Mouse (Mus musculus) naive thymus-derived CD4-positive, alpha-beta T cell, adult 2 months (primary cell): ENCODE results near the gene Dap.

ENCODE experiments used
- DNase-seq: peaks from one replicate; pipeline ENCODE4 v3.0.0-alpha.2; 2011; ENCODE audit warnings: low read depth

The Dap gene

DNA sequence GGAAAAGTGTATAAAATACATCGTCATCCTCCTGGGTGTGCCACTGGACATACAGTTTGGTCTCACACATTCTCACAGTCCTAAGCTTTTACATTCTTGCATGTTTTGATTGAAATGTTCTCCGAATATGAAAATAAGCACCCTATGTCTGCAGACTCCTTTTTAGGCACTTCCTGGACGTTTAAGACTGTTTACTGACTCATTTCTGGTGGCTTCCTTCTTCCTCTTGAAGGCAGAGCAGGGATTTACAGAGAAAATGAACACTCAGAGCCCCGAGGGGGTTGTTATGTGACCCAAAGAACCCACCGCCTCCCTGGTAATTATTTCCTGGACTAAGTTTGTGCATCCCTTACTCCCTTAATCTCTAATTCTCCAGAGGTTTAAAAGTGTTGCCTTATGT, 13.8 kb downstream of the Dap start:
- peak; percentile 22 for DNase-seq

GRCm38 (mm10) chr15:31238611-31239010, 14.5 kb downstream of the Dap start:
- DNase-seq: peak; percentile 26

GRCm38 (mm10) chr15:31239713-31240112, 15.6 kb downstream of the Dap start:
- DNase-seq: no peak

- DNase-seq: no peak
These were observed 16.1 kb downstream of the Dap start for GRCm38 (mm10) chr15:31240181-31240580.

- no peak for DNase-seq
These were observed 19.1 kb downstream of the Dap start for GRCm38 (mm10) chr15:31243260-31243659.

- DNase-seq: no peak
These were observed 20.8 kb downstream of the Dap start for GRCm38 (mm10) chr15:31244696-31245445.

GRCm38 (mm10) chr15:31245934-31246333, 21.8 kb downstream of the Dap start:
- DNase-seq: no peak

DNA sequence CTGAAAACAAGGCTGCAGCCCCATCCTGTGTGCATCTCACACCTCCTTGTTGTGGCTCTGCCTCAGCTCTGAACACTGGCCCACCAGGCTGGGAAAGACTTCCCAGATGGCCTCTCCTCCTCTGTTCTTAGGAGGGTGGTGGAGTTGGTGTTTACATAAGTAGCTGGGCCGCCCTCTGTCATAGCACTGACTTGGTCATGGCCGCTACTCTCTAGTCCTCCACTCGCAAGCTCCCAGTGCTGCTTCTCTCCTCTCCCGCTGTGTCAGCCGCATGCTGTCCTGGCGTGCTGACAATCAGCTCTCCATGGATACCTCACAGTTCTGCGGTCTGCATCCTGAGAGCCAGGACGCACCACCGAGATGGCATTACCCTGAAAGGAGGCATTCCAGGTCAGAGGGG, 22.9 kb downstream of the Dap start:
- no peak for DNase-seq

DNA sequence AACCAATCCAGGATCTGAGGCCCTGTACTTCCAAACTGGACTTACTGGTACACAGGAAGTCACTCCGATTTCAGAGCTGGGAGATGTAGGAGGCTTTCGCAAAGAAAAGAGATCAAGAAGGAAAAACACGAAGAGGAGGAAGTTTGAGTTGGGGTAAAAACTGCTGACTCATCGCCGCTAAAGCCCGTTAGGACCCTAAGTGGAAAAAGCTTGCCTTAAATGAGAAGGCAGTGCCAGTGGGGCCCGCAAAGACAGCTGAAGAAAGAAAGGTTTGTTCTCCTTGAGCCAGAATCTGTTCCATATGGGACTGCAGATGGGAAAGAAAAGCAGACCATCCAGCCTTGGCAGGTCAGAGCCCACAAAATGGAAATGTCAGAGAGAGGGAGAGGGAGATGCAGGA, 24.8 kb downstream of the Dap start:
- DNase-seq: no peak

DNA sequence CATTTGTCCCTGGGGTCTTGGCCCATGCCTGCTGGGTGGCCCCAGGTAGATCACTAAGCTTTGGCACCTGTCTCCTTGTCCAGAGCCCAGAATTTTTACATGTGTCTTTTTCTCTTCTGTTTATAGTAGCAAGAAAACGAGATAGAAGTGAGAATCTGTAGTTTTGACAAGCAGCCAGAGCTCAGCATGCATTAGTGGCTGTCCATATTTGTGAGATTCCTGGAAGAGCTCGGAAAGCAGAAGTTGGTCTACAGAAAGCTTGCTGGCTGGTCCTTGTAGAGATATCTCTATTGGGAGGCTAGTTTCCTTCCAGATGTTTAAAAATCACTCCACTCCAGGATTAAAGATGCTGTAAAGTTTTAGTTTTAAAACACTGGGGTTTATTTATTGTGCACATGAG, 25.9 kb downstream of the Dap start:
- no peak for DNase-seq

DNA sequence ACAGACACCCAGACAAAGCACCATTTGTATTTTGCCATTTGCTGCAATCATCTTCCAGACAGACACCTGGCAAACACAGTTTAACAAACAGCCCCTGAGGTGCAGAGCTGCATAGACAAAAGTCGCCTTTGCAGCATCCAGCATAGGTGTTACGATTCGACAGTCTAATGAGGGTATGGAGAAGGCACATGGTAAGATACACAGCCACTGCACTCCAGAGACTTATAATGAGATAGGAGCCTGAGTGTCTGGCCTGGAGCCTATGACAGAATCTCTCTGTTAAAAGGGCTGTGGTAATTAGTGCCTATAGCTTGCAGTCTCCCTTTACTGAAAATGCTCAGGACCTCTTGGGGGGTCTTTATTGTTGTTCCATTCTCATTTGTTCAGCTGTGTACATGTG, 26.6 kb downstream of the Dap start:
- no peak for DNase-seq

GRCm38 (mm10) chr15:31251189-31251588, 27.1 kb downstream of the Dap start:
- no peak for DNase-seq

- DNase-seq: no peak
These were observed 28.6 kb downstream of the Dap start for GRCm38 (mm10) chr15:31252590-31253311.

- DNase-seq: no peak
These were observed 29.3 kb downstream of the Dap start for GRCm38 (mm10) chr15:31253380-31253779.

GRCm38 (mm10) chr15:31253963-31254362, 29.8 kb downstream of the Dap start:
- no peak for DNase-seq

GRCm38 (mm10) chr15:31254939-31255535, 30.9 kb downstream of the Dap start:
- DNase-seq: no peak

DNA sequence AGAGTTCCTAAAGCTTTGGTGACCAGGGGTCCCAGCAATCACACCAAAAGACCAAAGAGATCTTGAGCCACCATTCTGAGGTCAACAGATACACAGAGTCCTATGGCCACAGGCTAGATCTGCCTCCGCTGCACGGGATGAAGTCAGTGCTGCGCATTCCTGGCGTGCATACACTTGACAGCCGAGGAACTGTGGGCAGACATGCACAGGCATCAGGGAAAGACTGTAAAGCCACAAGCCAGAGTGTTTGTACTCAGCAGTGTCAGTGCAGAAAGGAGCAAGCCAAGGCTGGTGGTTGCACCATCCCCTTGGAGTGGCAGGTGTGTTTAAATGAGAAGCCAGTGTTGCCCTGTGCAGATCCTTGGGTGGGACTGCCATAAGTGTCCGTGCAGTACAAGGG, 31.6 kb downstream of the Dap start:
- no peak for DNase-seq

DNA sequence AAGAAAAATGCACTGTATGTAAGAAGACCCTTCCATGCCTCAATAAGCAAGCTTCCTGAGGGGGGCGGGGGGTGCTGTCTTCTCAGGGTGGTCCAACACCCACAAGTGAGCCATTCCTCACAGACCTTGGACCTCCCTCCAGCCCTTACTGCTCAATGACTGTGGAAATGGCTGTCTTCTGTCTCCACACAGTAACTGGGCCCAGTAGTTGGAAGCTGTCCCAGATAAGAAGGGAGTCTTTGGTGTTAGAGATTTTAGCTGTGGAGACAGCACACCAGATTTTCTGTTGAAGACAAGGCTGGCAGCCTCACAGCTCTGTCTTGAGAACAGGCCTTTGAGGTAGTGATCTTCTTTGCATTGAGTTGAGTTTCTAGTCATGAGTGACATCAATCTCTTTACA, 33.2 kb downstream of the Dap start:
- no peak for DNase-seq

GRCm38 (mm10) chr15:31258029-31258692, 34.0 kb downstream of the Dap start:
- no peak for DNase-seq

DNA sequence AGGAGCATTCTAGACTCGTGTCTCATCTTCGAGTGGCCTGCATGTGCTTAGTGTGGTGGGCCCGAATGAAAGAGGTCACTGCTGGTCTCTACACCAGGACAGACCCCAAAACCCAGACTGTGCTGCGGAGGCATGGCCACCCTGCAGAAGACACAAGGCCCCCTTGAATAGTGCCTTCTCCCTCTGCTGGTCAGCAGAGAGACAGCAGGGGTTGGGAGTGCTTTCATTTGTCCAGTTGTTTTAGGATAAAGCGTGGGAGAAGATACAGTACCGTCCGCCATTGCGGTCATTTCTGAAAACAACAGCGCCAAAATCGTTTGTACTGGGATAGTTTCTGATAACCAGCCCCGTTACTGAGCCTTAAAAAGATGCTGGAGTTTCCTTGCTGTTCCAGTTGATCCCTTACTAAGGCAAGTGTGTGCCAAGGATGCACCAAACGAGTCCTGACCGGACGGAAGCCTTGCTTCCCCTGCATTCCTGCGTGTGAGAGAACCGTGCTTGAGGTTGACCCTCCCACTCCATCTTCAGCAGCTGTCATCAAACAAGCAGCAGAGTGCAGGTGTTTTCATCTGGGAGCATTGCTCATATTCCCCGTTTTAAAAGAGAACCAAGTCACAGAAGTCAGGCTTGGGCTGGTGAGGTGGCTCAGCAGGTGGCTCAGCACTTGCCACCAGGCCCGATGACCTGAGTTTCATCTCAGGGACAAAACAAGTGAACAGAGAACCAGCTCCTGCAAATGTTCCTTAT, 34.8 kb downstream of the Dap start:
- DNase-seq: no peak

DNA sequence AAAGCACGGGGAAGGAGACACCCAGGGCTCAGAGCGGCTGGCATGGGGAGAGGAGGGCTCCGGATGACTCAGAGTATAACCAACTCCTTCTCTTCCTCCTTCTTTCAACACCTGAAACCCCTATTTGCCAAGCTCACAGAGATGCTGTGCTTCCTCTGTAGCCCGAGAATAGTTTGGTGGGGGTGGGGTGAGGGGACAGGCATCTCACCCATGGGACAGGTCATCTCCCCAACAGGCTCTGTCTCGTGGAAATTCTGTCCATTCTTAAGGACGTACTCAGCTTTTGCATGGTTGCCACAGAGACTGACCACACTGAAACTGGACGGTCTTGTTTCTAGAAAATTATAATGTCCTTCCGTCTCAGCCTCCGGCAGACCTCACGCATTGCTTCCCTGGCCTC, 37.0 kb downstream of the Dap start:
- DNase-seq: no peak

GRCm38 (mm10) chr15:31262361-31262760, 38.2 kb downstream of the Dap start:
- no peak for DNase-seq
